Mouse (Mus musculus): Measurements from ENCODE around the gene Olfr699. TPM values are rescaled to one million over a fixed set of nuclear protein-coding genes. Genes with fewer than 3 reads are reported as not detected.

The Olfr699 gene
- not detected for polyA plus RNA-seq (2017; shearing (Covaris generic))

DNA sequence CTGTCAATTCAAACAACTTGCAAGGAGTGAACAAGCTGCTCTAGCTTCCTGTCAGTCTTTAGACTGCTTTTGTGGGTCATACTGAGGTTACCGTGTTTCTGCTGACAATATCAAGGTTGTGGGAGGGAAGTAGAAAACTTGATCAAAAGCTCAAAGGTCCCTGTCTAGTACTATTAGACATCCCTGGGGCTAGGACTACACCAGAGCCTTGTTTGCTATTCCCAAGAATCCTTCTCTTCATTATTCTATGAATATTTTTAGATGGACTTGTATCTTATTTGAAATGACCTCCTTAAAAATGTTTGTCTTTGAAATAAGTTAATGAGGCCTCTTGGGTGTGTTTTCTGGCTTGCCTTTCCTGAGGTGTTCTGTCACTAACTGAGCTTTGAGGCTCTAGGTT lies at the start of gene Olfr699:
Olfr699 (minus strand) TSS at position 101 of the 400 bp plus-strand sequence.

DNA sequence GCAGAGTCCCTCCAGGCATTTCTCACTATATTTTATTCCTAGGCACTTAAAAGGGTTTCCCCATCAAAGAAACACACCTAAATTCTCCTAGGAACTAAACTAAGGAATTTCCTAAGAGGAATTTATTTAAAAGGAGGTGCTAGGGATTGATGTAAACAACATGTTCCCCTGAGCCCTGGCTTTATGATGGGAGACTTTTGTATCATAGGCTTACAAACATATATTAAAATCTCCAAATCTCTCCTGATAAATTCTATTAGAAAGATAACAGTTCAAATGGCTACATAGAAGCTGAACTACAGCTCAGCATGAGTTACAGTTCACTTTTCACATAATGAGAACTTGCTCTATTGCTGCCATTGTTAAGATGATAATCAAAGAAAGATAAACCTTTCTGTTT lies 40.8 kb upstream of the Olfr699 start, which contains the start of gene Olfr702:
Olfr702 (minus strand) TSS at position 101 of the 400 bp plus-strand sequence.

DNA sequence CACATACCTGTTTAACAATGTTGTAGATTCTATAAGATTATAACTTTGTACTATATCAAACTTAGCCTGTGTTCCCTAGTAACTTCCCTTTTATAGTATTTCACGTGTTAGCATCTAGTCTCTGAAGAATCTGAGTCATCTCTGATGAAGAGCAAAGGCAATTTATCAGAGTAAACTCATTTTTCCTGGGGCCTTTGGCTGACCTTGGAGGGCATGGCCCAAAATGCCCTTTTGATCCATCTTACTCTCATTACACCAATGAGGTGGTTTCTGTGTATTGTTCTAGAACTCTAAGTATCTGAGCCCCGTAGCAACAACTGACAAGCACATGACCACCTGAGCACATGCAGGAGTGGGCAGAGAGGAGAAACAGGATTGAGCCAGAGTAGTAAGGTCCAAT lies 20.8 kb upstream of the Olfr699 start, which contains the start of gene Olfr701:
Olfr701 (plus strand) TSS at position 301 of the 400 bp plus-strand sequence.

DNA sequence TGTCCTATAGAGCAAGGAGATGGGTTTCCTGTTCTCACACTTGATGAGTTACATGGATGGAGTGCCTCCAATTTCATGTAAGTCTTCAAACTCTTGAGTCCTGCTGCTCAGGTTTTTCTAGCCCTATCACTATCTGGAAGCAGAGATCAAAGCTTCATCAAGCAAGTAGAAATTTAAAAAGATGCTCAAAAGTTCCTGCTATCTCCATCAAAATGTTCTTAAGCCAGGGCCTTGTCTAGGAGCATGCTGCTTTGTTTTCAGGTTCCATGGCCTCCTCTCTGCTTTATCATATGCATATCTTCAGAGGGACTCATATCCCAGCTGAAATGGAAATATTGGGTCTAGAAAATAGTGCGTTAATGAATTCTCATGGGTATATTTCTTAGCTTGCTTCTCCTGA lies 15.7 kb upstream of the Olfr699 start, which contains the start of gene Olfr700:
Olfr700 (minus strand) TSS at position 101 of the 400 bp plus-strand sequence.

DNA sequence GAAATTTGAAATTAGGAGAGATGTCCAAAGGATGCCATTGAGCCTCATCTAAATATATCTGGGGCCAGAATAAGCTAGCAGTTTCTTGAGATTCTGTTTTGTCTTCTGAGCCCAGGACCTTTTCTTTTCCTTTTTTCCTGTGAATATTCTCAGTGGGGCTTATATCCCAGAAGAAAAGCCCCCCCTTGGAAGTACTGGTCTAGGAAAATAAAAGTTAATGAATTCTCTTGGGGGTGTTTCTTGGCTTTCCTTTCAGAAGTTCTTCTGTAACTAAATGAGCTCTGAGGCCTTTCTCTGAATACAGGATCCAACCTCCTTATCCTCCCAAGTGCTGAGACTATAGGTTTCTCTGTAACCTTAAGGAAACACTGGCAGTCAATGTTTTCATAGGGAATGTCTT lies 37.7 kb downstream of the Olfr699 start, which contains the start of gene Olfr698:
Olfr698 (minus strand) TSS at position 101 of the 400 bp plus-strand sequence.

DNA sequence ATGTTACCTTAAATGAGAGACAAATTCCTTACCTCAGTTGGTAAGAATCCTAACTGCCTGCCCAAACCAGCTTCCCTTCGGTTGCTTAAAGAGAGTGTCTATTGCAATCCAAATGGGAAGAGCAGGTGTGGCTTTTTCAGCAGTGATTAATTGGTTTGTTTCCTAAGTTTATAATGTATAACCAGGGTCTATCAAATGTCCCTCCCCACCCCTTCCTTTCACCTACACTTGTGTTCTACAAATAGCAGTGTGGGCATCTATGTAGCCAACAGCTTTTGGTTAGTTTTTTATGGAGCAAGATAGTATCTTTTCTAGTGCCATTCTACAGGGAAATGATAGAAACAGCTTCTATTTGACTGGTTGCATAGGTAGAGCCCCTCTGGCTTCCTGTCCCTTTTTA lies 50.7 kb downstream of the Olfr699 start, which contains the start of gene Olfr697:
Olfr697 (minus strand) TSS at position 101 of the 400 bp plus-strand sequence.

Other genes with a start within 250 kb of the Olfr699 start
- gene Olfr693, start 112.6 kb downstream of the Olfr699 start, polyA plus RNA-seq (2017; shearing (Covaris generic)): not detected
- gene Olfr694, start 101.4 kb downstream of the Olfr699 start, polyA plus RNA-seq (2017; shearing (Covaris generic)): not detected
- not detected for gene Olfr695, start 76.8 kb downstream of the Olfr699 start, polyA plus RNA-seq (2017; shearing (Covaris generic))
- not detected for gene Olfr697, start 50.8 kb downstream of the Olfr699 start, polyA plus RNA-seq (2017; shearing (Covaris generic))
- 0.10 TPM for gene Olfr698, start 37.8 kb downstream of the Olfr699 start, polyA plus RNA-seq (2017; shearing (Covaris generic))
- not detected for gene Olfr700, start 15.6 kb upstream of the Olfr699 start, polyA plus RNA-seq (2017; shearing (Covaris generic))
- gene Olfr701, start 20.9 kb upstream of the Olfr699 start, polyA plus RNA-seq (2017; shearing (Covaris generic)): not detected
- gene Olfr702, start 40.7 kb upstream of the Olfr699 start, polyA plus RNA-seq (2017; shearing (Covaris generic)): not detected
- not detected for gene Olfr703, start 50.2 kb upstream of the Olfr699 start, polyA plus RNA-seq (2017; shearing (Covaris generic))
- gene Olfr704, start 70.0 kb upstream of the Olfr699 start, polyA plus RNA-seq (2017; shearing (Covaris generic)): not detected
- gene Olfr705, start 83.7 kb upstream of the Olfr699 start, polyA plus RNA-seq (2017; shearing (Covaris generic)): 0.52 TPM
- gene Olfr706, start 95.0 kb upstream of the Olfr699 start, polyA plus RNA-seq (2017; shearing (Covaris generic)): not detected
- not detected for gene Olfr707, start 108.0 kb upstream of the Olfr699 start, polyA plus RNA-seq (2017; shearing (Covaris generic))
- gene Olfr1532-ps1, start 114.8 kb upstream of the Olfr699 start, polyA plus RNA-seq (2017; shearing (Covaris generic)): not detected
- gene Olfr709-ps1, start 139.0 kb upstream of the Olfr699 start, polyA plus RNA-seq (2017; shearing (Covaris generic)): not detected
- not detected for gene Olfr710, start 155.1 kb upstream of the Olfr699 start, polyA plus RNA-seq (2017; shearing (Covaris generic))
- not detected for gene Olfr6, start 170.7 kb upstream of the Olfr699 start, polyA plus RNA-seq (2017; shearing (Covaris generic))
- not detected for gene Olfr711, start 182.3 kb upstream of the Olfr699 start, polyA plus RNA-seq (2017; shearing (Covaris generic))
- gene Olfr2, start 212.9 kb upstream of the Olfr699 start, polyA plus RNA-seq (2017; shearing (Covaris generic)): not detected
- not detected for gene Olfr713, start 238.0 kb upstream of the Olfr699 start, polyA plus RNA-seq (2017; shearing (Covaris generic))

All from effector memory CD4-positive, alpha-beta T cell, adult 5 months (primary cell).